Mouse (Mus musculus) forebrain, embryonic 16.5 days (tissue): ENCODE results near the gene Olfr237-ps1. TPM values are rescaled to one million over a fixed set of nuclear protein-coding genes. Genes with fewer than 3 reads are reported as not detected.
"Not testable (repeated sequence)": the region's sequence is repeated elsewhere in the genome, so short reads cannot be mapped to it uniquely, and the experiment has no call there.

Experiments used
- ATAC-seq: fragments of 200-750 bp; cut with Nextera tagmentation; 2 replicates; pipeline ENCODE4 v1.8.0; 2017; ENCODE audit warnings: mild to moderate bottlenecking, moderate library complexity
- H3K27ac ChIP-seq: fragments of 300-500 bp; sonication (generic); 2 replicates; pipeline ENCODE4 v1.5.1; 2014; ENCODE audit warnings: low read length, control low read depth
- H3K27me3 ChIP-seq: fragments of 300-500 bp; sonication (generic); replicated peaks from 2 replicates; pipeline ENCODE4 v1.6.1; 2014; ENCODE audit warnings: low read length; ENCODE audit not compliant: control insufficient read depth, insufficient read depth
- H3K36me3 ChIP-seq: fragments of 300-500 bp; sonication (generic); 2 replicates; pipeline ENCODE4 v1.6.1; 2014; ENCODE audit not compliant: control insufficient read depth, insufficient read depth
- H3K4me1 ChIP-seq: fragments of 300-500 bp; sonication (generic); replicated peaks from 2 replicates; pipeline ENCODE4 v1.6.1; 2014; ENCODE audit warnings: low read length; ENCODE audit not compliant: control insufficient read depth, insufficient read depth
- H3K4me2 ChIP-seq: fragments of 300-500 bp; sonication (generic); 2 replicates; pipeline ENCODE4 v1.6.1; 2014; ENCODE audit warnings: mild to moderate bottlenecking, low read length, control low read depth
- H3K4me3 ChIP-seq: fragments of 300-500 bp; sonication (generic); replicated peaks from 2 replicates; pipeline ENCODE4 v1.5.1; 2014; ENCODE audit warnings: mild to moderate bottlenecking, low read length, control low read depth
- H3K9ac ChIP-seq: fragments of 300-500 bp; sonication (generic); replicated peaks from 2 replicates; pipeline ENCODE4 v1.6.1; 2014; ENCODE audit warnings: low read depth, low read length, control low read depth
- H3K9me3 ChIP-seq: fragments of 300-500 bp; sonication (generic); 2 replicates; pipeline ENCODE4 v1.6.1; 2016; ENCODE audit warnings: low read length; ENCODE audit not compliant: control insufficient read depth
- WGBS: fragments of 180-500 bp; shearing (Covaris S2); extraction: QIAGEN DNeasy Blood & Tissue Kit; methylation state at CpG from one replicate; pipeline ENCODE4 v1.1.7; 2014; 5-methylcytosine and 5-hydroxymethylcytosine counted together
- polyA plus RNA-seq: library from polyadenylated mRNA; unstranded; fragments of >200 nt; fragmentation: Nextera tagmentation; extraction: Ambion mirVana; gene quantifications from 2 replicates; pipeline ENCODE4 v1.2.1, GENCODE M21; 2015

The Olfr237-ps1 gene
- polyA plus RNA-seq, result not detected in 2 replicates

GRCm38 (mm10) chr6:43146267-43146666, at the start of gene Olfr237-ps1:
Gene Olfr237-ps1, plus strand, starts transcription at chr6:43146567.
- not testable (repeated sequence) for H3K4me1 ChIP-seq, H3K27me3 ChIP-seq, ATAC-seq, H3K9me3 ChIP-seq, H3K9ac ChIP-seq, H3K36me3 ChIP-seq, H3K4me3 ChIP-seq, H3K4me2 ChIP-seq, H3K27ac ChIP-seq
- WGBS, result 81% methylated on average over 2 of the region's 2 CpGs

DNA sequence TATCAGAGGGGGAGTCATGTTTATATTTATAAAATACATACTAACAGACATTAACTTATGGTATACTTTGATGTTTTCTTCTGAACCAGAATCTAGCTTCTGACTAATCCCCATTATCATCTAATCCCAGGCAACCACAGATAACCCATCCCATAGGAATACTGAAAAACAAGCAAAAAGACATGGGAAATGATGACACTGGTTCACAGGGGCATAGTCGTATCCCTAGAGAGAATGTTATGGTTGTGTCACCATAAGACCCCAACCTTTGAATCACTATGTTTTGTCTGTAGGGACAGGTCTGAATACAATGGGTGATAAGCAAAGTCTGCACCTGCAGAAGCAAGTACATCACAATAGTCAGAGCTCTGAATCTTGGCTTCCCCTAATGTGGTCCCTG, 40.3 kb upstream of the Olfr237-ps1 start, which contains the start of gene Olfr441:
Gene Olfr441 (plus strand): TSS at position 301 of the 400 bp plus-strand sequence.
- ATAC-seq, H3K27ac ChIP-seq, H3K4me1 ChIP-seq, H3K4me3 ChIP-seq, H3K36me3 ChIP-seq, H3K9ac ChIP-seq, H3K4me2 ChIP-seq, H3K9me3 ChIP-seq, H3K27me3 ChIP-seq: not testable (repeated sequence)
- 100% methylated on average over 1 of the region's 1 CpGs for WGBS

- no peak overlapping the region for H3K4me3 ChIP-seq
- WGBS, result 27% methylated on average over 1 of the region's 1 CpGs
- ATAC-seq, result peak; percentile 61; the same call in 1 of the 2 replicates
Observed at GRCm38 (mm10) chr6:43159502-43159901, 13.1 kb downstream of the Olfr237-ps1 start.

GRCm38 (mm10) chr6:43162982-43163381, 16.6 kb downstream of the Olfr237-ps1 start, which contains the start of gene Olfr437:
Gene Olfr437, plus strand, starts transcription at chr6:43163282.
- H3K36me3 ChIP-seq, result no peaks in the 10 kb centered on the region

More at GRCm38 (mm10) chr6:43159502-43159901, 13.1 kb downstream of the Olfr237-ps1 start:
- Histone ChIP-seq H3K9me3 (no peaks in the 10 kb centered on the region), H3K27me3 (no peaks in the 10 kb centered on the region), H3K4me2 (no peak overlapping the region), H3K27ac (no peak overlapping the region), H3K36me3 (no peaks in the 10 kb centered on the region), H3K4me1 (no peaks in the 10 kb centered on the region), H3K9ac (no peak overlapping the region)

DNA sequence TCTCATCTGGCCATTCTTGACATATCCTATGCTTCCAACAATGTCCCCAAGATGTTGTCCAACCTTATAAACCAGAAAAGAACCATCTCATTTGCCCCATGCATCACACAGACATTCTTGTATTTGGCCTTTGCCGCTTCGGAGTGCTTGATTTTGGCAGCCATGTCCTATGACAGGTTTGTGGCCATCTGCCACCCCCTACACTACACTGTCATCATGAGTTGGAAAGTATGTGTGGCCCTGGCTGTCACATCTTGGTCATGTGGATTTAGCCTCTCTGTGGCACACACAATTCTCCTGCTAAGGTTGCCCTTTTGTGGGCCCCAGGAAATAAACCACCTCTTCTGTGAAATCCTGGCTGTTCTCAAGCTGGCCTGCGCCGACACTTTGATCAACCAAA, 20.9 kb downstream of the Olfr237-ps1 start:
- H3K36me3 ChIP-seq, result no peaks in the 10 kb centered on the region

More at GRCm38 (mm10) chr6:43162982-43163381, 16.6 kb downstream of the Olfr237-ps1 start, which contains the start of gene Olfr437:
- no peaks in the 10 kb centered on the region for H3K27me3 ChIP-seq
- no peaks in the 10 kb centered on the region for H3K9me3 ChIP-seq
- H3K4me3 ChIP-seq, result no peak within 1 kb of the TSS
- H3K9ac ChIP-seq, result no peak within 1 kb of the TSS
- ATAC-seq, result no peak
- WGBS, result 62% methylated on average over 3 of the region's 3 CpGs
- no peaks in the 10 kb centered on the region for H3K4me1 ChIP-seq
- no peak within 1 kb of the TSS for H3K4me2 ChIP-seq
- H3K27ac ChIP-seq, result no peak within 1 kb of the TSS

DNA sequence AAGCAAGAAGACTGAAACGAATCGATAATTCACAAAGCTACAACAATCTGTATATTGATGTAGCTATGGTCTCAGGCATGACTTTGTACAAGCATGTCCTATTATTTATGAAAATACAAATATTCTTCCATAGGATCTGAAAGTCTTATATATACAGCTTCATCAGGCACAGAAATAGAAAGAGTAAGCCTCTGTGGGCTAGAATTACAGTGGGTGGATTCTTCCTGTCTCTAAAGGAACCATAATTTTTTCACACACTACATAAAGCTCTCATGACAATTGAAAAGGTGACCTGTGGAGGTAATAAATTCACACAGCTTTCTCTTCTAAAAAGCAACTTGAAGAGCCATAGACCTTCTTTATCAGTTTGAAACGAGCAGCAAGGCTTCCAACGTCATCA, 25.5 kb downstream of the Olfr237-ps1 start, which contains the start of gene Olfr13:
Gene Olfr13 (plus strand): TSS at position 301 of the 400 bp plus-strand sequence.
- H3K27me3 ChIP-seq, result no peaks in the 10 kb centered on the region
- no peak within 1 kb of the TSS for H3K9ac ChIP-seq
- H3K4me2 ChIP-seq, result no peak within 1 kb of the TSS
- no peak for ATAC-seq
- WGBS, result 81% methylated on average over 4 of the region's 4 CpGs
- H3K36me3 ChIP-seq, result no peaks in the 10 kb centered on the region
- H3K27ac ChIP-seq, result no peak within 1 kb of the TSS
- H3K4me1 ChIP-seq, result no peaks in the 10 kb centered on the region
- H3K4me3 ChIP-seq, result no peak within 1 kb of the TSS
- no peaks in the 10 kb centered on the region for H3K9me3 ChIP-seq

More for the DNA sequence above, 20.9 kb downstream of the Olfr237-ps1 start:
- H3K27me3 ChIP-seq, result no peaks in the 10 kb centered on the region
- no peak overlapping the region for H3K4me3 ChIP-seq
- no peak overlapping the region for H3K4me2 ChIP-seq
- no peak overlapping the region for H3K9ac ChIP-seq
- no peaks in the 10 kb centered on the region for H3K4me1 ChIP-seq
- H3K27ac ChIP-seq, result no peak overlapping the region
- no peaks in the 10 kb centered on the region for H3K9me3 ChIP-seq
- WGBS, result 92% methylated on average over 4 of the region's 4 CpGs
- ATAC-seq, result no peak

GRCm38 (mm10) chr6:43178129-43178528, 31.8 kb downstream of the Olfr237-ps1 start:
- Histone ChIP-seq H3K4me1 (peaks cover 6% of the 10 kb centered on the region; the same call in 1 of the 2 replicates), H3K4me3 (no peak overlapping the region), H3K36me3 (no peaks in the 10 kb centered on the region), H3K4me2 (no peak overlapping the region), H3K27ac (no peak overlapping the region), H3K27me3 (no peaks in the 10 kb centered on the region), H3K9me3 (no peaks in the 10 kb centered on the region), H3K9ac (no peak overlapping the region)
- ATAC-seq, result no peak
- WGBS, result 83% methylated on average over 1 of the region's 1 CpGs

- peak; percentile 71 for ATAC-seq
- Histone ChIP-seq H3K4me1 (peaks cover 6% of the 10 kb centered on the region; the same call in 1 of the 2 replicates), H3K27me3 (no peaks in the 10 kb centered on the region), H3K36me3 (no peaks in the 10 kb centered on the region), H3K4me3 (no peak overlapping the region), H3K4me2 (no peak overlapping the region), H3K9me3 (no peaks in the 10 kb centered on the region), H3K27ac (no peak overlapping the region), H3K9ac (no peak overlapping the region)
- 27% methylated on average over 6 of the region's 6 CpGs for WGBS
Observed at GRCm38 (mm10) chr6:43178584-43179501, 32.5 kb downstream of the Olfr237-ps1 start.

DNA sequence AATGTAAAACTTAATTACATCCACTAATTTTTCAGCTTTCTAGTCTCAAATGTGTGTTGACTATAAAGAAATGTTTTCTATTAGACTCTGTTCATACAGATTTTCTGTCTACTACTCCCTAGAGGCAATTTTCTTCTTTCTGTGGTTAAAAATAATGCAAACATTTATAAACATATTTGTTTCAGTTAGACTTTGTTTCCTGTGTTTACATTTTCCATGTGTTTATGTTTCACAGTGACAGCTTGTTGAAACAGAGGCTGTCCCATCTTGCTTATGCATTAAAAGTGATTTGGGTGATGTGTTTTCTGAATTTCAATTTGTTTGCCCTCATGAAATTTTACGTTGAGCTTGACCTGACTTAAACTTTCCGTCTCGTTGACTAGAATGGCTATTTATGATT, 44.6 kb downstream of the Olfr237-ps1 start:
- WGBS, result 85% methylated on average over 3 of the region's 3 CpGs
- Histone ChIP-seq H3K9ac (no peak overlapping the region), H3K36me3 (no peaks in the 10 kb centered on the region), H3K27ac (no peak overlapping the region), H3K4me1 (no peaks in the 10 kb centered on the region), H3K27me3 (no peaks in the 10 kb centered on the region), H3K9me3 (no peaks in the 10 kb centered on the region), H3K4me2 (no peak overlapping the region), H3K4me3 (no peak overlapping the region)
- ATAC-seq, result no peak
